Mouse (Mus musculus) layer of hippocampus, adult 18-20 months (tissue): ENCODE measurements around the gene Gsn. TPM values are rescaled to one million over a fixed set of nuclear protein-coding genes. Genes with fewer than 3 reads are reported as not detected.
A peak's percentile ranks its signal among the peaks of the same experiment; 100 is the strongest.

ENCODE experiments used
- DNase-seq, 2 experiments: peaks; one replicate each; pipeline ENCODE4 v3.0.0; 2022; ENCODE audit warnings: low spot score in 2 of 2
- total RNA-seq, 2 experiments: library from RNA; stranded (reverse); gene quantifications; 2 replicates each; pipeline ENCODE4 v1.2.3; 2021

Gsn gene
- total RNA-seq, 2 experiments from 2014 or later = 45.0 to 49.4 TPM

DNA sequence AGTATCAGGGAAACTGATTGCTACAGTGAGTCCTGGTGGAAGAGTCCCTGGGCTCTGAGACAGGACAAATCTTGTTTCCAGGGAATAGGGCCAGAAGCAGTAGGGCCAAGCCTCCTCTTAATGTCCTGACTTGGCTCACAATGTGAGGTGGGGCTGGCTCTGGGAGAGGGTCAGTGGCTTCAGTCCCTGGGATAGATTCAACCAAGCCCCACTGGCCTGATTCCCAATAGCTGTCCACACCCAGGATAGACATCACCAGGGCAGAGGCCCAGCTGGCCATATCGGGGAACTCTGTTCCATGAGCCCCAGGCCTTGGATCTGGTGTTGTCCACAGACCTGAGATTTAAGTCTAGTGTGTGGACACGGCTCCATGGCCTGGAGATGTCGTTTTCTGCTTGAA lies 21.5 kb downstream of the Gsn start:
- DNase-seq = no peak

DNA sequence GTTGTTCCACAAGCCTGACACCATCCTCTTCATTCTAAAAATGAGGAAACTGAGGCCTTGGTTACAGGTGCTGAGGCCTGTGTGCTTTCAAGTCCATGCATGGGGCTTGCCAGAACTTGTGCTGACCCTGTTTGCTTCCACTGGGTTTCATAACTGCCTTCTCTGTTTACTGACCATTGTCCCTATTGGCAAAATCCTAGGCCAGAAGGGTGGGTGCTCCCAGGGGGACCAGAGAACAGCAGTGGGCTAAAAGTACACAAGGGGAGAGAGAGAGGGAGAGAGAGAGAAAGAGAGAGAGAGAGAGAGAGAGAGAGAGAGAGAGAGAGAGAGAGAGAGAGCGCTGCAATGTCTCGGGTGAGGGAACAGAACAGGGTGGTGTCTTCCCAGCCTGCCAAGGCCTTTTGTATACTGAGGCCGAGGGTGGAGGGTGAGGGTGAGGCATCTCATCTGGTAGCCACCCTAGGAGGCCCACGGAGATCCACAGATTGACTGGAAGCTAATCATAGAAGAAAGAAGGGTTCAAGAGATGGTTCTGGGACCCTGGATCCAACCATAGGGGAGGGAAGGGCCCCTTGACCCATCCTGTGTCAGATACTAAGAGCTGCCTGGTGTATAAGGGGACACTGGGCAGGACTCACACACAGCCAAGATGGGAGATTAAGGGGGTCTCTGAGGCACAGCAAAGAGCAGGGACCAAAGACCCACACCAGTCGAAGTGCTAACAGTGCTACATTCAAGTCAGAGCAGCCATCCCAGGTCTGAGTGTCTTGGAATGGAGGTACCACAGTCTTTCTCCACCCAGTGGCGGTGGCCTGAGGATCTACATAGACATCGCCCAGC lies 22.4 kb downstream of the Gsn start:
- no peak for DNase-seq

DNA sequence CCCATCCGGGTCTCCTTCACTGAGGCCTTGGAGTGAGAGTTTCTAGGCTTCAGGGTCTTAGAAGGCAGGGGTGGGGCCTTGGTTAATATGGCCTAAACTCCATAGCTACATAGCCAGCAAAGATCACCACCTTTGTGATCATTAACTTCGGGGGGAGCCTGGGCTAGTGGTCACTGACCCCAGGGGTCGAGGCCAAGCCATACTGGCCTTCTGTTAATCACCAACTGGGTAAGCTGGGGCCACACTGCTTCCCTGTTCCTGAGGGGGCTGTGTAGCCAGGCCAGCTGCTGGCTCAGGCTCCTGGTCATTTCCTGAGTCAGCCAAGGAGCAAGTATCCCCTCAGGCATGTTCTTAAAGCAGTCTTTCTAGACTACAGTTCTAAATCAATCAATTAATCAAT lies 23.8 kb downstream of the Gsn start:
- no peak for DNase-seq

DNA sequence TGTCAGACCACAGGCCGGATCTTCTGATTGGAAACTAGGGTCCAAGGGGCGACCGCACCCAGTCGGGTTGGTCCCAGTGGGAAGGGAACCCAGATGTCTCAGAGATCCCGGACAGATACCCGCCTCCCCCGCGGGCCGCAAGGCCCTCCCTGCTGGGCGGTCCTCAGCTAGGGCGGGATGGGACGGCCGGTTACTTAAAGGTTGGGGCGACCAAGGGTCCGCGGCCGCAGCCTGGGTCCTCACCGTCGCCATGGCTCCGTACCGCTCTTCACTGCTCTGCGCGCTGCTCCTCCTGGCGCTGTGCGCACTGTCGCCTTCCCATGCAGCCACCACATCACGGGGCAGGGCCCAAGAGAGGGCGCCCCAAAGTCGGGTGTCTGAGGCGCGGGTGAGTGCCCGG lies 26.0 kb downstream of the Gsn start:
- DNase-seq = no peak

DNA sequence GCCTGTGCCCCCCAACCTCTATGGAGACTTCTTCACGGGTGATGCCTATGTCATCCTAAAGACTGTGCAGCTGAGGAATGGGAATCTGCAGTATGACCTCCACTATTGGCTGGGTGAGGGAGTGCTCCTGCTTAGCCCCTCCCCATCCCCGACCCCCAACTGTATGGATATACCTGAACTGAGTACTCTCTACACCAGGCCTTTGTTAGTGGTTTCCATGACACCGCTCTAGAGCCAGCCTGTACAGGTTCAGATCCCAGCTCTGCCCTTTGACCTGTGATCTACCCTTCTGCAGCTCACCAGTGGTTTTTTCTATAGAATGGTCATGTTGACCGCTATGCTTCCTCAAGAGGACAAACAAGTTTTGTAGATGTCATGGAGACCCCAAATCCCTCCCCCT lies 27.8 kb downstream of the Gsn start:
- DNase-seq = no peak

- DNase-seq = no peak
Observed at GRCm38 (mm10) chr2:35285209-35285608, 29.0 kb downstream of the Gsn start.

- no peak for DNase-seq
Observed at GRCm38 (mm10) chr2:35287017-35287620, 30.9 kb downstream of the Gsn start.

DNA sequence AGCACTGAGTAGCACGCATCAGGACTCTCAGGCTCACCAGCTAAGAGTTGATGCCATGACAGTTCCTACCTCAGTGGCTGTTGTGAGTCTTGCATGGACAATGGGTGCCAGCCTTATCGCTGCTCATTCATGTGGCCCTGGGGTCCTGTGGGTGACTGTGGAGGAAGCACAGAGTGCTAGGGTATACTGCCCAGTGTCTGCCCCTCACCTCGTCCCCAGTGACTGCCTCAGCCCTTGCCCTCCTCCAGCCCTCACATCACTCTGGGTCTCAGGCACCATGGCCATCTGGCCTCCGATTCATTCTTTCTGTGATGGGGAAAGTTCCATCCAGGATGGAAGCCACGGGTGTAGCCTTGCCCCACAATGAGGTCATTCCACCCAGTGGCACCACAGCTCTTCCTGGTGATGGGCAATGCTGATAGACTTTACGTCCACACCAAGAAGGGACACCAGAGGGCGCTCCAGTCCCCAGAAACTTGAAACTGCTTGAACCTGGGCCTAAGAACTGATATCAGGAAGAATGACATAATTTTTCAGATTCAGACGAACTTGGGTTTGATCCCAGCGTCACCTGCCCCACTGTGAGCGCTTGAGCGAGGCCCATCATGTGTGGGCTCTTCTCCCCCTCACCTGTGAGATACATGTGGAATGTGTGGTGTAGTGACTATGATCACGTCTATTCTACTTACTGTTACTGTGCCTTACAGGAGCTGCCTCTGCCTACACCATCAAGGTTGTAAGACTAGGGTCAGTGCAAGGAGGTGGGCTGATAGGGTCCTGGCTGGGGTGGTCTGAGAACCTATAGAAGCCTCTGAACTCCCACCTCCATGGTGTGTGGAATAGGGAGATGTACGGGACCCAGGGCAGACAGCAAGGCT lies 32.8 kb downstream of the Gsn start:
- DNase-seq = peak; percentile 56 to 91

DNA sequence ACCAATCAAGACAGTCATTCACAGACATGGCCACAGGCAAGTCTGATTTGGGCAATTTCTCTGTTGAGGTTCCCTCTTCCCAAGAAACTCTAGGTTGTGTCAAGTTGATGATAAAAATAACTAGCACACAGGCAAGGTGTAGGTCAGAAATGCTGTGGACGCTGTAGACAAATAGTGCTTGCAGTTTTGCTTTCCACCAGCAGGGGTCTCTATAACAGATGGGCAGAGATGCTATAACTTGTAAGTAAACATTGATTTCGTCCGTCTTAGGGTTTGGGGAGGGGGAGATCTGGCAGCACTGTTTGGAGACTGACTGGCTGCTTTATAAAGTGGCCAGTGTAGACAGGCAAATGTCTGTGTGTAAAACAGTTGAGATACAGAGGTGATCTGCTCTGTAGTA lies 35.7 kb downstream of the Gsn start:
- DNase-seq = peak in 1 of 2 experiments; percentile 52

- DNase-seq = no peak
Observed at GRCm38 (mm10) chr2:35292700-35293099, 36.5 kb downstream of the Gsn start.

DNA sequence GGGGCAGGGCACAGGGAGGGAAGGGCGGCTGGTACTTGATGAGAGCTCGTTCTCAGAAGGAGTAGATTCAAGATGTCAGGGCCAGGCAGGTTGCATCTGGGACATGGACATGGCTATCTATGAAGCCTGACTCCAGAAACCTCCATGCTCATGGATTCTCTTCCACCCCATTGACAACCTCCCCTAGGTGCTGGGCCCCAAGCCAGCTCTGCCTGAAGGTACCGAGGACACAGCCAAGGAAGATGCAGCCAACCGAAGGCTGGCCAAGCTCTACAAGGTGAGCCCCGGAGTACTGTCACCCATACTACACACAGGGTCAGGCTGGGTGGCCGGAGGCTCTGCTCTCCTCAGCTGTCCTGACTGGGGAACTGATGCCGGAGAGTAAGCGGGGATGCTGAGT lies 37.1 kb downstream of the Gsn start:
- DNase-seq = no peak

DNA sequence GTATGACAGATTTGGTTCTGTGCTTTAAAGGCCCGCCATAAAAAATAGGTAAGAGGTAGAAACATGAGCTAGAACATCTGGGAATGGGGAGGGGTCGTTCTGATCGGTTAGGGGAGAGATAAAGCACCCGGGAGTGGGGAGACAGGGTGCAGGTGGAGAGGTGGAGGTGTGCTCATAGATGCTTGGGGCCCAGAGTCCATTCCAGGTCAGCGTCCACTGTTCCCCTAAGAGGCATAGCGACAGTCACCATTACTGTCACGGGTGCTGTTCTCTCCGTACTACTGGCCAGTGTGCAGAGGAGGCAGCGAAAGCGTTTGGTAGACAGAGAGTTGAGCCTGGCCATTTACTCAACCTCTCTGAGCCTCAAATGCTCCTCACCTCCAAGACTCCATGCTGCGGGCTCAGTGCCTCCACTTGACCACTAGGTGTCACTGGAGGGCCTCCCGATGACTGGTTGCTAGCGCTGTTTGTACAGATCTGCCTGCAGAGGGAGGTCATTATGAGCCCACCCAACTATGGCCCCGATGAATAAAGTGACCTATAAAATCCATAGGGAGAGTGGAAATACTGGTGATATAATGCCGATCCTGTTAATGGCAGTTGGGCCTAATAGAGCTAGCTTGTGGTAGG lies 41.6 kb downstream of the Gsn start:
- DNase-seq = peak; percentile 72 to 83

DNA sequence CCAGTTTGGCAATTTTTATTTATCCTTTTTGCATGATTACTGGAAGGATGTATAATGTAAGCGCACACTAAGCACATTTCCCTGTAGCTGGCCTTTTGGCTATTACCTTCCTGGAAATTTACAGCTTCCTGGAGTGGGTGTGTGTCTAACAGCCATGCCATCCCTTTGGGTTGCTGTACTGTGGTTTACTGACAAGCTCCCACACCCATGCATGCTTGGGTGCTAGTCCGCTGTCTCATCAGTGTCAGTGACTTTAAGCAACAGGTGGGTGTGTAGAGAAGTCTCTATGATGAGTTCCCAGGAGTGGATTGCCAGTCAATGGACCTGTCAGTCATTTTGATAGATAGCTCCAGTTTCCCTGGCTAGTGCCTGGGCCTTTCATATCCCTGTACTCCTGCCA lies 43.3 kb downstream of the Gsn start:
- DNase-seq = no peak

- DNase-seq = no peak
Observed at GRCm38 (mm10) chr2:35302049-35302885, 46.1 kb downstream of the Gsn start.

- DNase-seq = no peak
Observed at GRCm38 (mm10) chr2:35308166-35308565, 52.0 kb downstream of the Gsn start.

DNA sequence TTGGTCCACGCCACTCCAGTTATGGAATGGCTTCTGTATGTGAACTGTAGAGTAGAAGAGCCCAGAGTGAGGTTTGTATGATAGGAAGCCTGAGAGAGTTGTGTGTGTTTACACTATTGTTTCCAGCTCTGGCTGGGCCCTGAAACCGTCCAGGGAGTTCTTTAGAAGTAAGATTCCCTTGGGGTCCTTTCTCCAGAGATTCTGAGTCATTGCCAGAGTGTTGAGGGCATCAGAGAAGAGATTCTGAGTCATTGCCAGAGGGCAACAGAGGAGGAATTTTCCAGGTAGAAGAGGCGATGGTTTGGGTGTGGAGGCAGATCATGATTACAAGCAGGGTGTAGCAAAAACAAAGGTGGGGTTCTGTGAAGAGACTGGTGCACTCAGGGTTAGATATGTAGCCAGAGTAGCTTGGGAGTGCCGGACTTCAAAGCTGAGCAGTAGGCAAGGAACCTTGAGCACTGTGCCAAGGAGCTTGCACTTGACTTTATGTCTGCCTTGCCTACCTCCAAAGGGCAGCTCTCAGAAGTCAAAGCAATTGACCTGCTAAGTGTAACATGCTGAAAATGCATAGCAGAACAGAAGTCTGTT lies 53.8 kb downstream of the Gsn start:
- no peak for DNase-seq

GRCm38 (mm10) chr2:35314300-35314699 lies 58.1 kb downstream of the Gsn start:
- no peak for DNase-seq

DNA sequence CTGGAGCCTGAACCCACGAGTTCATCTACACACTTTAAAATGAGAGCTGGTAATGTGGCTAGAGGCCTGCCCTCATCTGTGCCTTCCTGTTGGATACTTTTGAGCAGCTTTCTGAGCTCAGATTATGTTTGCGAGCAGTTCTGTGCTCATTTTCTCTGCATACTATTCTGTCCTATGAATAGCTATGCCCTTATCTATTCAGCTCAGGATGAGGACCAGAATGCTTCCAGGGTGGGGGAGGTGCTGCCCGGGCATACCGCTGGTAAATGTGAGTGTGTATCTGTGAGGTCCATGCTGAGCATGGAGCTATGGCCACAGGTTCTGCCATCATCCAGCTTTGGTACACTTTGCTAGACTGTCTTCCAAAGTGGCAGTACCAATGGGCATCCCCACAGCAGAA lies 61.4 kb downstream of the Gsn start:
- no peak for DNase-seq

- DNase-seq = no peak
Observed at GRCm38 (mm10) chr2:35318405-35318804, 62.2 kb downstream of the Gsn start.

GRCm38 (mm10) chr2:35320399-35320798 lies 64.2 kb downstream of the Gsn start:
- no peak for DNase-seq
